Mouse (Mus musculus) kidney, postnatal 0 days (tissue): ENCODE measurements around the gene Stab2. TPM values are rescaled to one million over a fixed set of nuclear protein-coding genes. Genes with fewer than 3 reads are reported as not detected.

ENCODE experiments used
- ATAC-seq: fragments of 200-750 bp; cut with Nextera tagmentation; replicated peaks from 2 replicates; pipeline ENCODE4 v1.8.0; 2017; ENCODE audit warnings: low read depth, moderate number of reproducible peaks, moderate TSS enrichment, moderate library complexity; ENCODE audit not compliant: low FRiP score
- DNase-seq: peaks from one replicate; pipeline ENCODE4 v3.0.0-alpha.2; 2016; ENCODE audit warnings: low spot score
- H3K27ac ChIP-seq: fragments of 300-500 bp; sonication (generic); 2 replicates; pipeline ENCODE4 v1.5.1; 2014; ENCODE audit warnings: mild to moderate bottlenecking
- H3K27me3 ChIP-seq: fragments of 300-500 bp; sonication (generic); 2 replicates; pipeline ENCODE4 v1.6.1; 2014; ENCODE audit warnings: low read length, mixed read lengths; ENCODE audit not compliant: insufficient read depth
- H3K36me3 ChIP-seq: fragments of 300-500 bp; sonication (generic); 2 replicates; pipeline ENCODE4 v1.6.1; 2014; ENCODE audit warnings: low read length, mixed read lengths; ENCODE audit not compliant: insufficient read depth
- H3K4me1 ChIP-seq: fragments of 300-500 bp; sonication (generic); replicated peaks from 2 replicates; pipeline ENCODE4 v1.6.1; 2014; ENCODE audit warnings: antibody characterized with exemption, low read length, mixed read lengths; ENCODE audit not compliant: insufficient read depth
- H3K4me2 ChIP-seq: fragments of 300-500 bp; sonication (generic); 2 replicates; pipeline ENCODE4 v1.6.1; 2014; ENCODE audit warnings: mild to moderate bottlenecking, low read length, moderate library complexity, mixed read lengths
- H3K4me3 ChIP-seq: fragments of 300-500 bp; sonication (generic); replicated peaks from 2 replicates; pipeline ENCODE4 v1.5.1; 2014; ENCODE audit warnings: low read depth, low read length
- H3K9ac ChIP-seq: fragments of 300-500 bp; sonication (generic); 2 replicates; pipeline ENCODE4 v1.6.1; 2014; ENCODE audit warnings: low read depth, low read length
- H3K9me3 ChIP-seq: fragments of 300-500 bp; sonication (generic); replicated peaks from 2 replicates; pipeline ENCODE4 v1.6.1; 2016; ENCODE audit warnings: low read length, inconsistent platforms, mixed read lengths
- CTCF ChIP-seq: IDR thresholded peaks from 2 replicates; pipeline ENCODE4 v1.5.1; 2016; ENCODE audit warnings: antibody characterized with exemption, low read depth, mild to moderate bottlenecking, moderate library complexity
- WGBS: fragments of 180-500 bp; shearing (Covaris S2); extraction: QIAGEN DNeasy Blood & Tissue Kit; methylation state at CpG from one replicate; pipeline ENCODE4 v1.1.7; 2014; 5-methylcytosine and 5-hydroxymethylcytosine counted together
- polyA plus RNA-seq: library from polyadenylated mRNA; unstranded; fragments of >200 nt; fragmentation: Nextera tagmentation; extraction: Ambion mirVana; gene quantifications from 2 replicates; pipeline ENCODE4 v1.2.1, GENCODE M21; 2015

The Stab2 gene
- polyA plus RNA-seq, 1 experiment from 2014 or later: 0.51 TPM

DNA sequence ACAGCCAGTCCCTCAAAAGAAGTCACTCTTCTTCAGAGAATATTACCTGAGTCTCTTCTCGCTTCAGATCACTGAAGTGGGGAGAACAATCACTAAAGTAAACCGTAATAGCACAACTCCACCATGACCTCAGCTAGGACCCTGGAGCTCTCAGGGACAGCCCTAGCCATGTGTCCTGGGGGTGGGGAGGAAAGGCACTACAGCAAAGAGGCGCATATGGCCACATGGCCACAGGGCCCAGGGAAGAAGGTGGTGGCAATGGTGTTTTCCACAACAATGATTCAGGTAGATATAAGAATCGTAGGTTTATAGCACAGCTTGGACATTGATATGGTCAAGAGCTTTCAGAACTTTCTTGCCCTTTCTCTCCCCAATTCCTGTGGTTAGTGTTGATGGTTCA is 57.0 kb downstream of the Stab2 start:
- WGBS: 81% methylated on average over 4 of the region's 4 CpGs
- no peak overlapping the region for H3K4me2 ChIP-seq
- no peak overlapping the region for H3K9ac ChIP-seq
- TF ChIP-seq CTCF: no peak
- DNase-seq (no peak), ATAC-seq (no peak)
- H3K27ac ChIP-seq: no peak overlapping the region
- no peak overlapping the region for H3K4me3 ChIP-seq
- no peaks in the 10 kb centered on the region for H3K4me1 ChIP-seq
- H3K27me3 ChIP-seq: no peaks in the 10 kb centered on the region
- no peaks in the 10 kb centered on the region for H3K9me3 ChIP-seq
- H3K36me3 ChIP-seq: no peaks in the 10 kb centered on the region

DNA sequence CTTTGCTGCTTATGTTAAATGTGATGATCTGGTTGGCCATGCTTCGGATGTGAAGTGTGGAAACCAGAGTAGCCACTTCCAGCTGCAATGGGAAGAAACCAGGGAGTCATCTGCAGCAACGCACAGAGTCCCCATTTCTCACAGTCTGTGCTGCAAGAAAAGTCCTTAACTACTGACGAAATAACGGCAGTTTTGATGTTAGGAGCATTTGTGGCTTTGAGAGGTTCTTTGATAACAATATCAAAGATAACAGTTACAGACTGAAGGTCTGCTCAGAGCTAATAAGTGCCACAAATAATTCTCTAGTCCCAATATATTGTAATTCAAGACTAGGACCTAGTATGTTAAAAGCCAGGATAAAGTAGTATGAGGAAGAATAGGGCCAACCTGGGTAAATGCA is 57.9 kb downstream of the Stab2 start:
- no peak overlapping the region for H3K4me3 ChIP-seq
- no peak overlapping the region for H3K4me2 ChIP-seq
- no peaks in the 10 kb centered on the region for H3K36me3 ChIP-seq
- 82% methylated on average over 4 of the region's 4 CpGs for WGBS
- TF ChIP-seq CTCF: no peak
- no peaks in the 10 kb centered on the region for H3K9me3 ChIP-seq
- no peak overlapping the region for H3K9ac ChIP-seq
- DNase-seq (no peak), ATAC-seq (no peak)
- H3K27ac ChIP-seq: no peak overlapping the region
- H3K4me1 ChIP-seq: no peaks in the 10 kb centered on the region
- no peaks in the 10 kb centered on the region for H3K27me3 ChIP-seq

DNA sequence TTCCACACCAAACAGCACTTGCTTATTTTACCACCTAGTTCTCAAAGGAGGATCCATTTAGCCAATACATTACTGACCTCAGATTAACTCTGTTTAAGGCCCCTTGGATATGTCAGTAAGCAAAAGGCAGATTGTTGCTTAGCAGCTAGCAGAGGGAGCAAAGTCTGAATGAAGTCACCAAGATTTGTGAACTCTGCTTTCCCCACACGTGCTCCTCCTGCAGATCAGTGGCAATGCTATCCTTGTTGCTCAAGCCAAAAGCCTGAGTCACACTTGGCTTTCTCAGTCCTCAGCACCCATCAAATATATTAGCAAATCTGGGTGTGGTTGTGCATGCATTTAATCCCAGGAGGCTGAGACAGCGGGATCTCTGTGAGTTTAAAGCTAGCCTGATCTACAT is 60.3 kb downstream of the Stab2 start:
- Histone ChIP-seq H3K4me3 (no peak overlapping the region), H3K4me1 (no peaks in the 10 kb centered on the region), H3K4me2 (no peak overlapping the region), H3K9me3 (no peaks in the 10 kb centered on the region), H3K27ac (no peak overlapping the region), H3K27me3 (no peaks in the 10 kb centered on the region), H3K36me3 (no peaks in the 10 kb centered on the region), H3K9ac (no peak overlapping the region)
- no peak for TF ChIP-seq CTCF
- ATAC-seq (peak; percentile 68; the same call in 1 of the 2 replicates), DNase-seq (peak; percentile 45)
- WGBS: 57% methylated on average over 2 of the region's 2 CpGs

DNA sequence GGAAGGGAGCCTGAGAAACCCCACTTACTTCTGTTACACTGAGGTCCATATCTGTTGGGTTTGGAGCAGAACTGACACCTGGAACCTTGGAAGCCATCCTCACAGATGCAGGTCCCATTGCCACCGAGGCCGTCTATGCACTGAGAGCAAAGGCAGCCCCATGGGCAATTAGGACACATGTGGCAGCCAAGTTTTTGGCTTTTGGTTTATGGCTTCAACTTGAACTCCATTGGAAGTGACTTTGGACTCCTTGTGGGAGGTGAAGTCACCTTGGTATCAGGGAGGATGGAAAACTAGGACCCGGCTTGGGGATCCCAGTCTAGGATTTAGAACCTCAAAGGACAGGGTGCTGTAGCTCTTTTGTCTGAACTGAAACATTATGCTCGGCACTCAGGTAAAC is 67.2 kb downstream of the Stab2 start:
- 88% methylated on average over 4 of the region's 4 CpGs for WGBS
- DNase-seq: no peak
- no peaks in the 10 kb centered on the region for H3K4me1 ChIP-seq
- no peaks in the 10 kb centered on the region for H3K27me3 ChIP-seq
- TF ChIP-seq CTCF: no peak
- no peak overlapping the region for H3K4me2 ChIP-seq
- no peaks in the 10 kb centered on the region for H3K36me3 ChIP-seq
- no peak overlapping the region for H3K4me3 ChIP-seq
- no peak overlapping the region for H3K27ac ChIP-seq
- ATAC-seq: no peak
- H3K9me3 ChIP-seq: no peaks in the 10 kb centered on the region
- H3K9ac ChIP-seq: no peak overlapping the region

DNA sequence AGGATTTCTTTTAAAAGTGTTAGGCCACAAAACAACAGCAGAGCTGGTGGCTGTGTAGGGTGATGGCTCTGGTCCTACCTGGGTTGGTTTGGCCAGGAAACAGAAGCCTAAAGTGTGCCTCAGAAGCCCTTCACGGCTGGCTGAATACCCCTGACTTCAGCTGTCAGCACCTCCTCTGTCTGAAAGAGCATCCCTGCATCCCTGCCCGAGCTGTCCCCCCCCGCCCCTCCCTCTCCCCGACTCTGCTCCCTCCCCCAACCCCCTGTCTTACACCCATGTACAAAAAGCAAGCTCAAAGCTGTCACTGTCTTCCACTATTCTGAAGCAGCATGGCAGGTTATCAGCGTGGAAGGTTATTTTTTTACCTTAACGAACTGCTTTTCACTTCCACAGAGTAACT is 73.4 kb downstream of the Stab2 start:
- Histone ChIP-seq H3K4me3 (no peak overlapping the region), H3K9ac (no peak overlapping the region), H3K9me3 (no peaks in the 10 kb centered on the region), H3K27me3 (no peaks in the 10 kb centered on the region), H3K4me2 (no peak overlapping the region), H3K27ac (no peak overlapping the region), H3K4me1 (no peaks in the 10 kb centered on the region), H3K36me3 (no peaks in the 10 kb centered on the region)
- ATAC-seq (no peak), DNase-seq (no peak)
- TF ChIP-seq CTCF: no peak
- WGBS: 42% methylated on average over 6 of the region's 6 CpGs

DNA sequence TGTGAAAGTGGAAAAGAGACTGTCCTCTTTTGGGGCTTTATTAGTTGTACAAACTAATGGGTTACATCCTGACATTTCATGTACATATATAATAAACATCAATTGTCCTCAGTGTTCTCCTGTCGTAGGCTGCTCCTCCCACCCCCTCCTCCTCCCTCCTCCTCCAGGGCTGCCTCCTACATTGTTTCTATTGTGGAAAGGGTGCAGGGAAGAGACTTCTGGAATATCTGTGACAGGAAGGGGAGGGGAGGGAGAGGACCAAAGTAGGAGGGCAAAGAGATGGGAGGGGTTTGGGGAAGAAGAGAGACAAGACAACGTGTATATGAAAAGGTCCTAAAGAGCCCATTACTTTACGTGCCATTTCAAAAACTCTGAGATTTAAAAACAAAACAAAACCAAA is 73.9 kb downstream of the Stab2 start:
- Histone ChIP-seq H3K36me3 (no peaks in the 10 kb centered on the region), H3K4me1 (no peaks in the 10 kb centered on the region), H3K27me3 (no peaks in the 10 kb centered on the region), H3K4me3 (no peak overlapping the region), H3K9me3 (no peaks in the 10 kb centered on the region), H3K4me2 (no peak overlapping the region), H3K9ac (no peak overlapping the region), H3K27ac (no peak overlapping the region)
- TF ChIP-seq CTCF: no peak
- DNase-seq (peak; percentile 33), ATAC-seq (no peak)
- WGBS: 14% methylated on average over 3 of the region's 3 CpGs

DNA sequence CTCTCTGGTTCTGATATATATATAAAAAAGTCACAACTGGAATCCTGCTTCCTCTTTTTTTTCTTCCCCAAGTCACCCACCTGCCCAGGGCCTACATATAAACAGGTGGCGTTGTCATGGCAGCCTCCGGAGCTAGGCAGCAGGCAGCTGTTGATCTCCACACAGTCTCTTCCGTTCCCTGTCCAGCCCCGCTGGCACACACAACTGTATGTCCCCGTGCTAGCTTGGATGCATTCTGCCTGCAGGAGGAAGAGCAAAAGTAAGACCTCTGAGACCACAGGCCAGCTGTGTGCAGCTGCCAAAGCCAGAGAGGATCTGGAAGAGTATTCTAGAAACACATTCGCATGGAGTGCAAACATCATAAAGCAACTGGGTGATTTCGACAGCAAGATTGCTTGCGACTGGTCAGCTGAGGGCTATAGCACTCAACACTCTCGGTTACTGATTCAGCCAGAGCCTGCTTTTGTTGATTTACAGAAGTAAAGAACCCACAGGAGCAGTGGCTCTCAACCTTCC is 74.6 kb downstream of the Stab2 start:
- WGBS: 51% methylated on average over 9 of the region's 9 CpGs
- ATAC-seq: 0 out of 2 replicates have a peak, but pooled peaks have one; percentile 29
- no peaks in the 10 kb centered on the region for H3K27me3 ChIP-seq

More for the DNA sequence above, 74.6 kb downstream of the Stab2 start:
- H3K36me3 ChIP-seq: no peaks in the 10 kb centered on the region
- no peak overlapping the region for H3K4me3 ChIP-seq
- H3K4me1 ChIP-seq: no peaks in the 10 kb centered on the region
- no peak for TF ChIP-seq CTCF
- no peak overlapping the region for H3K4me2 ChIP-seq
- DNase-seq: peak; percentile 36
- H3K27ac ChIP-seq: no peak overlapping the region
- H3K9ac ChIP-seq: no peak overlapping the region
- H3K9me3 ChIP-seq: no peaks in the 10 kb centered on the region
